Mouse (Mus musculus) liver, postnatal 0 days (tissue): ENCODE measurements at regions not wholly inside any gene's neighbourhood (a gene's known extent, or its start where the extent isn't known, plus 50 kb on each side); places are given as distances from the start of the nearest gene placed in this dataset.

Experiments
- ATAC-seq: fragments of 200-750 bp; cut with Nextera tagmentation; 2 replicates; pipeline ENCODE4 v1.8.0; 2017; ENCODE audit warnings: mild to moderate bottlenecking, moderate library complexity
- DNase-seq: peaks from one replicate; pipeline ENCODE4 v3.0.0-alpha.2; 2016
- H3K27ac ChIP-seq: fragments of 300-500 bp; sonication (generic); 2 replicates; pipeline ENCODE4 v1.5.1; 2014; ENCODE audit warnings: antibody characterized with exemption, moderate library complexity, mild to moderate bottlenecking, low read depth
- H3K27me3 ChIP-seq: fragments of 300-500 bp; sonication (generic); 2 replicates; pipeline ENCODE4 v1.6.1; 2014; ENCODE audit warnings: low read length, control low read depth, mixed read lengths; ENCODE audit not compliant: insufficient read depth
- H3K36me3 ChIP-seq: fragments of 300-500 bp; sonication (generic); replicated peaks from 2 replicates; pipeline ENCODE4 v1.6.1; 2014; ENCODE audit warnings: mild to moderate bottlenecking, control low read depth, low read length, moderate library complexity, mixed read lengths; ENCODE audit not compliant: insufficient read depth
- H3K4me1 ChIP-seq: fragments of 300-500 bp; sonication (generic); 2 replicates; pipeline ENCODE4 v1.6.1; 2014; ENCODE audit warnings: antibody characterized with exemption, mild to moderate bottlenecking, control low read depth; ENCODE audit not compliant: insufficient read depth
- H3K4me2 ChIP-seq: fragments of 300-500 bp; sonication (generic); 2 replicates; pipeline ENCODE4 v1.6.1; 2014; ENCODE audit warnings: low read depth, mild to moderate bottlenecking, low read length, moderate library complexity, mixed read lengths
- H3K4me3 ChIP-seq: fragments of 300-500 bp; sonication (generic); 2 replicates; pipeline ENCODE4 v1.5.1; 2014; ENCODE audit warnings: low read depth, low read length
- H3K9ac ChIP-seq: fragments of 300-500 bp; sonication (generic); replicated peaks from 2 replicates; pipeline ENCODE4 v1.6.1; 2014; ENCODE audit warnings: mild to moderate bottlenecking, moderate library complexity
- H3K9me3 ChIP-seq: fragments of 300-500 bp; sonication (generic); 2 replicates; pipeline ENCODE4 v1.6.1; 2016; ENCODE audit warnings: mild to moderate bottlenecking, control low read depth, low read length, mixed read lengths
- CTCF ChIP-seq: sonication (generic); IDR thresholded peaks from 2 replicates; pipeline ENCODE4 v1.5.1; 2016; ENCODE audit warnings: antibody characterized with exemption, low read depth
- EP300 ChIP-seq: IDR thresholded peaks from 2 replicates; pipeline ENCODE4 v1.6.1; 2016; ENCODE audit warnings: antibody characterized with exemption, low read depth, mild to moderate bottlenecking
- WGBS: fragments of 180-500 bp; shearing (Covaris S2); extraction: QIAGEN DNeasy Blood & Tissue Kit; methylation state at CpG from one replicate; pipeline ENCODE4 v1.1.7; 2014; ENCODE audit not compliant: insufficient replicate concordance; 5-methylcytosine and 5-hydroxymethylcytosine counted together

DNA sequence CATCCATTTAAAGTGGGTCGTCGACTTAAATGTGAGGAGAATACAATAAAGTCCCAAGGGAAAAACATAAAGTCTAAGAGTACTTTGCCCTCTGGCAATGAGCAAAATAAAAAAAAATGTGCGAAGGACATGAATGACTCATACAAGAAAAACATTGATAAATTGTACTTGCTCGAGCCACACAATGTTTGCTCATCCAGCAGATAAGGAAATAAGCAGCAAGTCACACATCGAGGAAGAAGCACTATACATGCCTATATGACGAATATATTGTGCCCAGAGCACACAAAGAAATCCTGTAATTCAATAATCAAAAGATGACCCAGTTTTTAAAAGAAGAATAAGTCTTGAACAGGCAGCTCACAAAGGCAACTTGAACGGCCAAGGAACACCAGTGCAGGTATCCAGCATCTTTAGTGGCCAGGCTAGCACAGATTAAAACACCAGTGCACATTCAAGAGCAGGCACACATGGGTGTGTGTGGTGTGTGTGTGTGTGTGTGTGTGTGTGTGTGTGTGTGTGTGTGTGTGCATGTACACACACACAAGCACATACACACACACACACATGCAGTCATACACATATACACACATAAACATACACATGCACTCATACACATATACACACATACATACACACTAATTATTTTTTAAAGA is 108.4 kb upstream of the Nr4a3 start:
- no peak overlapping the region for H3K27ac ChIP-seq
- H3K4me1 ChIP-seq, result no peaks in the 10 kb centered on the region
- 64% methylated on average over 7 of the region's 7 CpGs for WGBS
- H3K36me3 ChIP-seq, result no peaks in the 10 kb centered on the region
- no peak overlapping the region for H3K4me2 ChIP-seq
- TF ChIP-seq CTCF (no peak), EP300 (no peak)
- no peak overlapping the region for H3K9ac ChIP-seq
- no peak overlapping the region for H3K4me3 ChIP-seq
- no peaks in the 10 kb centered on the region for H3K9me3 ChIP-seq
- DNase-seq (no peak), ATAC-seq (no peak)
- no peaks in the 10 kb centered on the region for H3K27me3 ChIP-seq

DNA sequence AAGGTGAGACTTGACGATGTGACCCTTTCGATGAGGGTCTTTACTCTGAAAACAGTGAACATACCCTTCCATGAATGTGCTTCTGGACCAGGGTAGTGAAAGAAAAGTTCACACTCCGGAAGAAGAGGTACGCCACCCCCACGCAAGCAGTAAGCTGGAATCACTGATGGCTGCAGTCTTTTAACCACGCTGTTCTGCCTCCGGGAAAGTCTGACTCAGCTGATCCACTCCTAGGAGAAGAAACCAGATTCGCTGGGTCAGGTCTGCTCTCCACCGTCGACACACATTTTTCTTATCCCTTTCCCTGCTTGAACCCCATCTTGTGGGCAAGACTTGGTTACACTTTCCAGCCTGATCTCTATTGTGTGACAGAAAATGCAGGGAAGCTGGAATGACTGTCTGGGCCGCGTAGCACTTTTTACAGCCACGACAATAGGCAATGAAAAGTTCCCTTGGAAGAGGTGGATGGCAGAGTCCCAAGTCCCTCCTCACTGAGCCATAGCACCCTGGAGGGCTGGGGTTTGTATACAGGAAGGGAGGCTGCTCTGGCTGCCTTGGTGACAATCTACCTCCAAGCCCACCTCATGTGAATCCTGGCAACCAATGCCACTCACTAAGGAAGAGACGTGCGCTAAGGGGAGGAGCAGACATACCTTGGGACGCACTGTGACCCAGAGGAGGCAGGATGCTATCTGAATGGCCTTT is 96.9 kb upstream of the Nr4a3 start:
- H3K27me3 ChIP-seq, result no peaks in the 10 kb centered on the region
- WGBS, result 68% methylated on average over 16 of the region's 16 CpGs
- H3K4me3 ChIP-seq, result no peak overlapping the region
- H3K9ac ChIP-seq, result no peak overlapping the region
- H3K27ac ChIP-seq, result no peak overlapping the region
- H3K9me3 ChIP-seq, result no peaks in the 10 kb centered on the region
- H3K36me3 ChIP-seq, result no peaks in the 10 kb centered on the region
- no peak for DNase-seq
- H3K4me1 ChIP-seq, result no peaks in the 10 kb centered on the region; the same call in 1 of the 2 replicates
- no peak overlapping the region for H3K4me2 ChIP-seq
- ATAC-seq, result no peak
- TF ChIP-seq EP300 (no peak), CTCF (no peak)

DNA sequence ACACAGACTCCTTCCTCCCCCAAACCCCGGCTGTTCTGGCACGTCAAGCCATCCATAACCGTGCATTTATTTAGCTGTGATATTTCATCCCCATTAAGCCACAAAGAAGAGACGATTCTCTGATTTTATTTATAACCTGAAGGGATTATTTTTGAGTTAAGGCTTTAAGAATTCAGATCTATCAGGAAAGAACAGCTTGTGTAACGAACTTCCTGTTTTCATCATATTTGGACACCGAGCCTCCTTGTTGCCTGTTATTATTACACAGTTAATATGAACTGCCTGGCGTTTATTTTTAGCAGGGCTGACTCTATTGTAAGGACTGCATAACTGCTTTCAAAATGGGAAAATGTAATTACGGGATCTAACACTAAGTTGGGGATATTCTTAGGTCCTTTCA is 96.2 kb upstream of the Nr4a3 start:
- WGBS, result 27% methylated on average over 8 of the region's 8 CpGs

GRCm38 (mm10) chr4:47954576-47955305 is 90.2 kb upstream of the Nr4a3 start:
- H3K4me3 ChIP-seq, result no peak overlapping the region
- ATAC-seq (no peak), DNase-seq (no peak)
- H3K4me2 ChIP-seq, result no peak overlapping the region
- no peaks in the 10 kb centered on the region for H3K4me1 ChIP-seq
- no peak overlapping the region for H3K9ac ChIP-seq
- no peaks in the 10 kb centered on the region for H3K36me3 ChIP-seq
- no peaks in the 10 kb centered on the region for H3K9me3 ChIP-seq
- no peak for TF ChIP-seq CTCF
- no peak for TF ChIP-seq EP300
- WGBS, result 69% methylated on average over 15 of the region's 15 CpGs
- H3K27me3 ChIP-seq, result no peaks in the 10 kb centered on the region
- no peak overlapping the region for H3K27ac ChIP-seq

More for the DNA sequence above, 96.2 kb upstream of the Nr4a3 start:
- Histone ChIP-seq H3K4me3 (no peak overlapping the region), H3K9me3 (no peaks in the 10 kb centered on the region), H3K27me3 (no peaks in the 10 kb centered on the region), H3K9ac (no peak overlapping the region), H3K36me3 (no peaks in the 10 kb centered on the region), H3K27ac (no peak overlapping the region), H3K4me1 (no peaks in the 10 kb centered on the region; the same call in 1 of the 2 replicates), H3K4me2 (no peak overlapping the region)
- no peak for ATAC-seq
- TF ChIP-seq CTCF, result no peak
- TF ChIP-seq EP300, result no peak; the same call in 1 of the 2 replicates
- DNase-seq, result no peak

DNA sequence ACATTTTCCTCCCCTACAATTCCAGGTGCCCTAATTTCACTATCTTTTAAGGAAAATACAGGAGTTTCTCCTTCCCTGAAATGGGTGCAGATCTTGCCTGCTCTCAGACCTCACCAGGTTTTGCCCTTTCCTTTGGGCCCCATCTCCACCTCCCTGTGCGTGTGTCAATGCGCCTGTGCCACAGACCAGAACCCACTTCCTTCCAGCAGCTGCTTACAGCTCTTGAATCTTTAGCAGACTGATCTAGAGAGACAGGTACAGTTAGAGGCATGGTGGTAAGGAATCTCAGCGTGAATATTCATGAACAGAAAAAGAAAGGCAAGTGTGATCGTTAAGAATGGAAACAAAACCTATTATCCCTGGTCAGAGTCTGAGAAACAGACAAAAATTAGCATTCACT is 80.3 kb upstream of the Nr4a3 start:
- DNase-seq (no peak), ATAC-seq (no peak)
- H3K27me3 ChIP-seq, result no peaks in the 10 kb centered on the region
- H3K4me1 ChIP-seq, result no peaks in the 10 kb centered on the region
- H3K9me3 ChIP-seq, result no peaks in the 10 kb centered on the region
- H3K4me2 ChIP-seq, result no peak overlapping the region
- 40% methylated on average over 4 of the region's 4 CpGs for WGBS
- no peak overlapping the region for H3K27ac ChIP-seq
- H3K36me3 ChIP-seq, result no peaks in the 10 kb centered on the region
- H3K4me3 ChIP-seq, result no peak overlapping the region
- no peak overlapping the region for H3K9ac ChIP-seq
- TF ChIP-seq EP300 (no peak), CTCF (no peak)

DNA sequence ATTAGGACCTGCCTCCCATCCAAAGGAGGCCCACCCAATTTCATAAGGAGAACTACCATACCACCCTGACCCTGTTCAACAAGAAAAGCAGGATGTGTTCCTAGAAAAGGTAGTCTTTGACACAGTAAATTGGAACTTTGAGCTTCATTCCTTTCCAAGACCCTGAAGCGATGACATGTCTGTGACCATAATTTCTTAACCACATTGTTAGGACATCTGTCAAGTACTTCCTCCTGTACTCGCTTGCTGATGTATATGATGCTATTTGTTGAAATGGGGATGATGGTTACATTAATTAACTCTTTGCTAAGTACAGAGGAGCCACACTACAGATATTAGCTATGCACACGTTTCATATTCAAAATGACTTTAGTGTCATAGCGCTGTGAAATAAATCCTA is 73.1 kb upstream of the Nr4a3 start:
- Histone ChIP-seq H3K9ac (no peak overlapping the region), H3K36me3 (no peaks in the 10 kb centered on the region), H3K4me1 (no peaks in the 10 kb centered on the region), H3K27me3 (no peaks in the 10 kb centered on the region), H3K27ac (no peak overlapping the region), H3K4me2 (no peak overlapping the region), H3K9me3 (no peaks in the 10 kb centered on the region), H3K4me3 (no peak overlapping the region)
- WGBS, result 45% methylated on average over 4 of the region's 4 CpGs
- ATAC-seq (no peak), DNase-seq (no peak)
- TF ChIP-seq CTCF (no peak), EP300 (no peak)
